Mouse (Mus musculus): ENCODE results near the gene Rcor1.

The Rcor1 gene

DNA sequence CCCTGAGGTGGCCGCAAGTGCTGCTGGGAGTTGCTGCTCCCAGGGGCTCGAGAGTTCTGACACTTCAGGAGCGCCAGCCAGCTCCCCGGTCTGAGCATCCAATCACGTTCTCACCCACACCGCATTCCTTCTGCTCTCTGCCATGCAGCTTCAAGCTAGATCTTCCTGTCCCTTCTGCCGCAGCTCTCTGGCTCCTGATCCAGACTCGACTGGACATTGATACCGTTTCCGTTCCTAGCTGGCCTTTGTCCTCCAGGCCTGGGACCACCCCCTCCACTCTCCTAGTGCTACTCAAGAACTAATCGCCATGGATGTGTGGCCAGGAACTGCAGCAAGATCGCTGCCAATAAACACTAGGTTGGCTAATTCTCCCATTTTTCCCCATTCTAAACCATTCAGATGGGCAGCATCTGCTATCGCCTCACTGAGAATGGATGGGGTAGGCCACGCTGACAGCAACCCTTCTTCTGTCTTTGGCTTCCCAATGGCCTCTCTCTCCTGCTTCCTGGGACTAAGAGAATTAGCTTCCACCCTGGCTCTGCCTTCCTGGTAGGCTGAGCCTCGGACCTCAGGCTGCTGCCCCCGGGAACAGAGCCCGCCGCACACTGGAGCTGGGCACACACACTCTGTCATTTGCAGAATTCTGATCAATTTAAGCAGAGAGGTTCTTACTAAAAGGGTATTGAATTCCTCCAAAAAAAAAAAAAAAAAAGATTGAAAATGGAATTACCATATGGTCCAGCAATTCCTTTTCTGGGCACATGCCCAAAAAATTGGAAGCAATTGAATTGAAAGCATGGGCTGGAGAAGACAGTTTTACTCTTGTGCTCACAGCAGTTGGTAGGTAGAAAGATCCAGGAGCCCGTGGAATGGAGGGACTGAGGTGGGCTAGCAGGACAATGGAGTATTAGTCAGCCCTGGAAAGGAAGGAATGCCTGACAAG lies 95.9 kb downstream of the Rcor1 start:
- no peak for DNase-seq (ENCODE audit: low spot score)

DNA sequence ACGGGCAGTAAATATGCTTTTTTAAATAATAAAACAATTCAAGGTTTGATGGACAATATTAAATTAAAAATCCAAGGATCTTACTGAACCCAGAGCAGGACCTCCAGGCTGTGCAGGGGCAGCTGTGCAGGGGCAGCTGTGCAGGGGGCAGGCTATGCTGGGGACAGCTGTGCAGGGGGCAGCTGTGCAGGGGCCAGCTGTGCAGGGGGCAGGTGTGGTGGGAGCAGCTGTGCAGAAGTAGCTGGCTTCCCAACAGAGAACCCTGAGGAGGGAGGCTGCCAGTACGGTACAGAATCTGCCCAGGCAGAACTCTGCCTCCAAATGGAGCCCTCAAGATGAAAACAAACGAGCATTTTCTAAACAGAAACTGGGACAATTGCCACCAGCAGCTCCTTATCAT lies 96.8 kb downstream of the Rcor1 start:
- no peak for DNase-seq (ENCODE audit: low spot score)

DNA sequence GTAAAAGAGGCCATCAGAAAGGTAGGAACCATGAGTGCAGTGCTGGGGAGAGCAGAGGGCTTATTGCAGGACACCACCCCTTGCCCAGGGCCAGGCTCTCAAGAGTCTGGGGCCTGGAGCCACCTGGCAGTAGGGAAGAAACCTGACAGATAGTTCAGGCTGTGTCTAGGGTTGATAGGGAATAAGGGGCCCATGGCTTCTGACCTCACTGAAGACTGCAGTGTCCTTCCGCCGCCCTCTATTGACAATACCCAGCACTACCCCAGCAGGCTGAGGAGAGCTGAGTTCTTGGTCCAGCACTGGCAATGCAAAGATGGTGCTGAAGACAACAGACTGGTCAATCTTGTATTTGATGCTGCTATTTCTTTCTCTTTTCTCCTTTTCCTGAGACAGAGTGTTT lies 97.9 kb downstream of the Rcor1 start:
- DNase-seq (ENCODE audit: low spot score) = no peak

DNA sequence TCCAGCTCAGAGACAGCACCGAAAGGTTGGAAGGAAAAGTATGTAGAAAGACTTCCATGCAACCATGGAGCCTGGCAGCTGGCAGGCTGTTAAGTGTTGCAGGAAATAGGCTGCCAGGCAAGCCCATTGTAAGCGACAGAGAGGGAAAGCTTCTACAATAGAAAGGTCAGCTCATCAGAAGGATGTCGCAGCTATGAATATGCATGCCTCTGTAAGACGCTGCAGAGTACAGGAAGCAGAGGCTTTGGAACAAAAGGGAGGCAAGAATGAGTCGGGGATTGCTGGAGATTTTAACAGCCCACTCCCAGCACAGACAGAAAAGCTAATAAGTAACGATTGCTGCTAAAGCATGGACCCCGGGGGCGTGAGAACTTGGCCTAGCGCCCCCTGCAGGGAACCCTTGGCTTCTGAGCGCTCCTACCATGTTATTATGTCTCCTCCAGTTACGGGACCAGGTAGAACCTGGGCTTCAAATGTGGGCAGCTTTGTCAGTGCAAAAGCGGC lies 103.9 kb downstream of the Rcor1 start:
- DNase-seq (ENCODE audit: low spot score) = no peak

DNA sequence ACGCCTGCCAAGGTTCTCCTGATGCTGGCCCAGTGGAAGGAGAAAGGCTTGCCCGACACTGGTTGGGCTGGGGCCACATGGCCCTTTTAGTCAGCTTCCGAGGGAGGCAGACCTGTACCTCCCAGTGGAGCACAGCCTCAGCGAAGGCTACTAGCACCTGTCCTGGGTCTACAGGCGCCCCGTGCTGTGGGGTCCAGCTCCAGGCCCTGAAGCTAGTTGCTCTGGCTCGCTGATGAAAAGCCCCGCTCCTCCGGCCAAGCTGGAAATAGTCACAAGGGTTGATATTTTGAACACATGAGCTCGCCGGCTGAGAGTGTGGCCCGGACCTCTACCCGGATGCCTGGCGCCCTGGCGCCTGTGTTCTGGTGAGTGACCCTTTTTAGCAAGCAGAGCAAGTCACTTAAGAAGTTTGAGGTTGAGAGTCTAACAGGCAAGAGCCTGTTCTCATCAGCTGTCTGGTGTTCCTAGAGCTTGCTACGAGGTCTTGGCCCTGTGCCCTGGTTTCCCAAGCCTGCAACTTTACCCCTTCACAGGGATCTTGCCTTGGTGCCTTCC lies 104.4 kb downstream of the Rcor1 start:
- no peak for DNase-seq (ENCODE audit: low spot score)

DNA sequence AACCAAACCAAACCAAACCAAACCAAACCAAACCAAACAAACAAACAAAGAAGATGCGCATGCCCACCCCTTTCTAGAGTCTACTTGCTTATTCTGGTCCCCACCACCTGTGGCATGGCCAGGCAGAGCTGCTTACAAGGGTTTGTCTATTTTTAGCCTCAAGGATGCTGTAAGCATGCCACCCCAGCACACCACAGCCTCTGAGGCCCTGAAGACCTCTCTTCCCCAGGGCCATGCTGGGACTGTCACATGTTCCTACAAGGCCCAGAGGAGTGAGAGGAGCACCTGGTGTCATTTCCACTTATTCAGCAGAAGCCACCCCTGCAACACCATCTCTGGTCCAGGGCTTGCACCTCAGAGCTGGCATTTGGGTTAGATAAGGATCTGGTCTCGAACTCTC lies 105.4 kb downstream of the Rcor1 start:
- no peak for DNase-seq (ENCODE audit: low spot score)

DNA sequence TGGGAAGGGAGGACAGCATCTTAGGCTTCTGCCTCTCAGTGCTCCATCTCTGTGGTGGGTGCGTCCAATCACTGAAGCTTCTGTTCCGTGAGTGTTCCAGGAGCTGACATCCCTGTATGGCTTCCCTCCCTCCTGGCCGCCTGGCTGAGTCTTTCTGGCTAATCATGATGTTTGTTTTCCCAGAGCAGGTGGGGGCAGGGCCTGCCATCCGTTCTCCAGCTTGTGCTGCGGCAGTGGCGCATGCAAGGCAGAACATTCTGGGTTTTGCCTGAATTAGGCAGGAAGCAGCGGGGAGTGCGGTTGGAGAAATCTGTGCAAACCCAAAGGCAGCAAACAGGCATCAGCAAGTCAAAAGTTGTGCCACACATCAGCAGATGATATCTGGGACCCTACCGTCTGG lies 106.1 kb downstream of the Rcor1 start:
- no peak for DNase-seq (ENCODE audit: low spot score)

DNA sequence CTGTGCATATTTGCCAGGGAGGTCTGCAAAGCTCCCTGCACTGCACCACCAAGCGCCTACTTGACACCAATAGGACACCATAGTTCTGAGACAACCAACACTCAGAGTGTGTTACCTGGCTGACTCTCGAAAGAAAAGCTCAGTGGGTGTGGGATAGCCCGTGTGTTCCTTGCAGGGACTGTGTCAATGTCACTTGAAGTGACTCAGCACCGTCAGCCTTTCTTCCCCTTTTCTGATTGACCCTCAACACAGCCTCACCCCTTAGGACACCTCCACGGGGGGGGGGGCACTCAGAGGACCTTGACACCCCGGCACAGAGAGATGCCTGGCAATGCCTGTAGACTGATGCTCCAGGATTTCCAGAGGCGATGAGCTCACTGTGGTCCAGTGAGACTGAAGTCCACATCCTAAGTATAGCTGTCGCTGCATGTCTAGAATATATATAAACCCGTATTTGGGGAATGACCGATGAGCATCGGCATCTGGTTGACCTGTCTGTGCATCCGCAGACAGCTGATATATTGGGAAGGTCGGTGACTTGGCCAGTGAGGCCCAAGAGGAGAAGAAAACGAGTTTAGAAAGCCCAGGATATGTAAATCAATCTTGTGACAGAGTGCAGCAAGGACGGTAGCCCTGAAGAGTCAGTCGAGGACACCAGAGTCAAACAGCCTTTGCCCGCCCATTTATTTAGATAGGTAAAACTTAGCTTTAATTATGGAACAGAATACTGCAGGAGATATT lies 110.5 kb downstream of the Rcor1 start:
- no peak for DNase-seq (ENCODE audit: low spot score)

DNA sequence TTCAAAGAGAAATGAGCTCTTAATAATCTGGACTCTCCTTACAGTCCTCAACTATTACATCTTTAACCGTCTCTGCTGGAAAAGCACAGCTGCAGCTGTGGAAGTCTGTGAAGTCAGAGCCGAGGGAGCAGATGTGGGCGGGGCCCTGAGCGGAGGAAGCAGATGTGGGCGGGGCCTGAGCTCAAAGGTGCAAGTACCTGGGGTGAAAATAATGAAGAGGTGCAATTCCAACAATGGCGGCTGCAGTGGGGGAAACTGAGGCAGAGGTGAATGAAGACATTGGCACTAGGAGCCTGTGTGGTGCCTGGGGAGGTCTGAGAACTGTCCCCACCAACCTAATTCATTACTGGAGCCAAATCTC lies 111.1 kb downstream of the Rcor1 start:
- no peak for DNase-seq (ENCODE audit: low spot score)

DNA sequence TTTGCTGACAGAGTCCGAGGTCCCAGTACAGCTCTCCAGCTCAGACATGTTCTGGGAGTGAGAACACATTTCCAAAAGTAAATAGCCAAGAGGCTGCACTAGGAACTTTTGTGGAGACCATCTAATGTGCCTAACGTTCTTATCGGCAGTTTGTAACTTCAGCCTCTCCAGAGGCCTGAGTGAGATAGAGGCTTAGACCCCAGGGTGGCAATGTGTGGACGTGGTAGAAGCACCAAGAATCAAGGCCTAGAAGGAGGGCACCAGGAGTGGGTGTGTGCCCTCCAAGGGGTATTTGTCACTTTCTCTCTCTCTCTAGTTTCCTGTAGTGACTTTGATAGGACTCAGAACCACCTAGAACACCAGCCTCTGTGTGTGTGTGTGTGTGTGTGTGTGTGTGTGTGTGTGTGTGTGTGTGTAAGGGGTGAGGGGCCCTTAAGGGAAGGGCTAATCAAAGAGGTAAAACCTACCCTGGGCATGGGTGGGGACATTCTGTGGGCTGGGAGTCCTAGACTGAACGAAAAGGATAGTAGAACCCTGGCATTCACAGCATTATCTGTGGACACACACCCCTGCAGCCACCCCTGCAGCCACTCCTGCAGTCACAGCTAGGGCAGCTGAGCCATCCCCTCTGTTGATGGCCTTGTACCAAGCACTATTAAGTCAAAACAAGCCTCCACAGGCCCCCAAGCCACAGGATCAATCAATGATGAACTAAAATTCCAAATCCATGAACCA lies 112.4 kb downstream of the Rcor1 start:
- DNase-seq (ENCODE audit: low spot score) = no peak

DNA sequence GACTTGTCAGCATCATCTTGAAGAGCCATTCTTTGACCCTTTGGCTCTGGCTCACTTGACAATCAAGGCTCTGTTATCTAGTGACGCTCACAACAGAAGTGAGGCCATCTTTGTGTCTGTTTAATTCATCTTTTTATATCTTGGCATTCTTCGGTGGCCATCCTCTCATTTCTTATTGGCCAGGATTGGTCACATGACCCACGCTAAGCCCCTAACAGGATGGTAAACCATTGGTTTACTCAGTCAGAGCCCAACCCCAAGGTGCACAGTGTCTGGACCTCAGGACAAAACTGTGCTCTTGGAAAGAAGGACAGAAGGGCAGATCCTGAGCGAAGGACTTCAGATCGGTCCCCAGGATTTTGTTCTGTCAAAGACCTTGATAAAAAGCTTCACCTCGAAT lies 113.4 kb downstream of the Rcor1 start:
- DNase-seq (ENCODE audit: low spot score) = no peak

DNA sequence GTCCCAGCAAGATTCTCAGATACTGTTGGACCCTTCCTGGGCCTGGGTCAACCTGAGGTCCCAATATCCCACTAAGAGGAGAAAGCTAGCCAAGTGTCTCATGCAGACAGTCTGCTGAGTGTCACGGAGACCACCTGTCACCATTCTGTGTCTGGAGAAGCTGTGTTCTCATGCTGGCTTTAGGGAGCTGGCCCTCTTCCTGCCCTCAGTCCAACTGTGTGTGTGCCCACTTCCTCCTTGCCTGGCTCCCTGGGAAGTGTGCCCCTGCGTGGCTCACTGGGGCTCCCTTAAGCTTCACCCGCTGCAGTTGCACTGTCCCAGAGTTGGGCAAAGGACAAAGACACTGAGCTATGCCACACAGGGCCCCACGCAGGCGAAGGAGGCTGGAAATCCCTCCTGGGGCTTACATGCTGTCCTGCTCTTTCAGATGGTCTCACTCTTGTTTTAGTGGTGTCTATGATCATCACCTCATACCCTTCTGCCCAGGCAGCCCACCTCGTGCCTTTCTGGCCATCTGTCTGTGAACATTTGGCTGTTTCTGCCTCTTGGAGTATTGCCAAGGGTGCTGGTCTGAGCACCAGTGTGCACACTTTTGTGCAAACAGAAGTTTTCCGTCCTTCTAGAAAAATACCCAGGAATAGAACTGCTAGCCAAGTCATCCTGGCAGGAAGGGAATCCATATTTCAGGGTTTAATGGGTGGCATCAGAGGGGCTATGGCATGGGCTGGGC lies 114.0 kb downstream of the Rcor1 start:
- DNase-seq (ENCODE audit: low spot score) = no peak

DNA sequence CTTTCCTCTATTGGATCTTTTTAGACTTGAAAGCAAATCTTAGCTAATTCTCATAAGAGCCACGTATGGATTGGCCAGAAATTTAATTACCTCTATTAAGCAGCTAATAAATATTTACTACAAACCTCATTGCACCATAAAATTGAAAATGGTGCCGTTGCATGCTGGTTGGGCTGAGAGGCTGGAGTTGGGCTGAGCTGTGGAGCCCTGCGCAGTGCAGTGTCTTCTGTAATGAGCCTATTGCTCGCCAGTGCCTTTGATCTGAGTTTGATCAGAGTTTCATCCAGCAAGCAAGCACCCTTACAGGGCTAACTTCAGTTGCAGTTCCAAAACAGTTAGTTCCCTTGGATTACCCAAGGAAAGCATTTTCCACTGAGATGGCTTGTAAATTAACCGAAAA lies 114.8 kb downstream of the Rcor1 start:
- DNase-seq (ENCODE audit: low spot score) = no peak

DNA sequence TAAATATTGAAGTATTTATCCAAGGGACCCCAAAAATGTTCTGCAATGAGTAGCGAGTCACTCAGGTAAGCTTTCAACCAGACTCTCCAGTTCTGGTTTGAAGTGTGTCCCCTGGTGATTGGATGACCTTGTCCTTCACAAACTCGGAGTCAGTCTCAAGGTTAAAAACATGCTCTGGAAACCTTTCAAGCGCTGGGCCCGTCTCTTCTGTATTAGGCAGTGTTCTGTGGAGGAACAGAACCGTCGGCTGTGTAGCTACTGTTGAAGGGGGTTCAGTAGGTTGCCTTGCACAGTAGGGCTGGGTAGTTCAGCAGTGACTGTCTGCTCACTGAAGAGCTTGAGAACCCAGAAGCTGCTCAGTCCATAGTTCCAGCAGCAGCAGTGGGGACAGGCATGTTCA lies 115.5 kb downstream of the Rcor1 start:
- DNase-seq (ENCODE audit: low spot score) = no peak

DNA sequence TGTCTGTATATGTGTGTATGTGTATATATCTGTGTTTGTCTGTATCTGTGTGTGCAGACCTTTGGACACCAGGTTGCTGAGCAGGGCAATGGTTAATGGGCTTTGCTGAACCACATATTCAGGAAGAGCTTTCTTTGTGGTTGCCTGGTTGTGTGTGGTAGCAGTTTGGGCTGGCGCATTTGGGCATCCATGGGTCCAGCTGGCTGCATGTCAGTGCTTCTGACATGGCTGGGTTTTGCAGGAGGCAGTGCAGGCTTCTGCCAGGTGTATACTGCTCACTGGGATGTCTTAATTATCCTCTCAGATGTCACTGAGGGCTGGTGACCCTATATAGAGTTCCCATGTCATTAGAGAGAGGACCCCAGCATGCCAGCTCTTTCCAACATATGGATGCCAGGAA lies 116.6 kb downstream of the Rcor1 start:
- no peak for DNase-seq (ENCODE audit: low spot score)

DNA sequence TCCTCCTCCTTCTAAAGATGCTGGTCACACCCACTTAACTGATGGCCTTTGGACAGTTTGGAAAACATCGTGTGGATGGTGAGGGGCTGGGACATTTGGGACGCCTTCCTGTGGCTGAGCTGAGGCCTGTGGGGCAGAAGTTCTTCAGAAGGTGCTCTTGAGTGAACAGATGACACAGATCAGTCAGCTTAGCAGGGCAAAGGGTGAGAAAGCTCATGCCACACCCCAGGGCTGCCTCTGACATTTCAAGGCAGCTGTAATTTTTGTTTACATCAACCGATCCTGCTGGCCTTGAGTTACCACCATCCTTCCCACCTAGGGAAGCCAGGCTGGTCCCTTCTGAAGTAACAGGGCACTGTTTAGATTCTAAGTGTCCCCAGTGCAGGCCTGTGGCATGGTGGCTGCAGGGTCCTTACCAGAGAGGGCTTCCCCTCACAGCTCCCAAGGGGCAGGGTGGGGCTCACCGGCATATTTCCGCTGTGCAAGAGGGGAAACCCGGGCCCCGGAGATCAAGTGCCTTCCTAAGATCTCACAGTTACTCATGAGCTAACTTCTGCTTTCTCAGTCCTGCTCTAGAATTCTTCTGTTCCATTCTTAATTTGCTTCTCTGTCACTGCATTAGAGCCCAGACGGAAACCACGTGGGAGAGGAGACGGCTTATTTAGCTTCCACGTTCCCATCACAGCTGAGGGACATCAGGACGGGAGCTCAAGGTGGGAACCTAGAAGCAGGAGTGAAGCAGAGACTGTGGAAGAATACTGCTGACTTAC lies 120.7 kb downstream of the Rcor1 start:
- no peak for DNase-seq (ENCODE audit: low spot score)

DNA sequence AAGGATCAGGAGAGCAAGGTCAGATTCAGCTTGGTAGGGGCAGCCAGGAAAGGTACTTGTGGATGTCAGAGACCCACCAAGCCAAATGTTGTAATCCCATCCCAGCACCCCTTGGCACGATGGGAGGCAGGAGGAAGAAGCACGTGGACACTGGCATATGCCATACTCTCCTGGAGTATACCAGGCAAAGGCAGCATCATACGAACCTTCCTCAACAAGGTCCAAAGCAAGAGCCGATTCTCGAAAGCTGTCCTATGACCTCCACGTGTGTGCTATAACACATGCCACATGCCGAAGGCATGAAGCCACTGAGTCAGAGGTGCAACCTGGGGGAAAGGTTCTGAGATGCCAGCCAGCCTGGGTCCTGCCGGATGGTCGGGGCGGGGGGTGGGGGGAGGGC lies 121.7 kb downstream of the Rcor1 start:
- no peak for DNase-seq (ENCODE audit: low spot score)

DNA sequence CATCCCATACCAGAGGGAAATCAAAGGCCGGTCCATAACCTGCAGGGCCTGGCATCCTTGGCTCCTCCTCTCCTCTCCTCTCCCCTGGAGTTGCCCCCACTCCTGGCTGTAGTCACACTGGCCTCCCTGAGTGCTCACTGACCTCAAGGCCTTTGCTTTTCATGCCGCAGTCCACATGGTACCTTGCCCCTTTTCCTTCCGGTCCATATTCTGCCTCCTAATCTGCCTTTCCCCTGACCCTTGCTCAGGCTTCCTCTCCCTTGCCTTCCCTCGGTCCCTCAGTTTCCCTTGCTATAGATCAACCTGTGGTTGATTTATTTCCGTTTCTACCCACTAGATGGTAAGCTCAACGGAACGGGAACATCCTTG lies 122.8 kb downstream of the Rcor1 start:
- DNase-seq (ENCODE audit: low spot score) = no peak

DNA sequence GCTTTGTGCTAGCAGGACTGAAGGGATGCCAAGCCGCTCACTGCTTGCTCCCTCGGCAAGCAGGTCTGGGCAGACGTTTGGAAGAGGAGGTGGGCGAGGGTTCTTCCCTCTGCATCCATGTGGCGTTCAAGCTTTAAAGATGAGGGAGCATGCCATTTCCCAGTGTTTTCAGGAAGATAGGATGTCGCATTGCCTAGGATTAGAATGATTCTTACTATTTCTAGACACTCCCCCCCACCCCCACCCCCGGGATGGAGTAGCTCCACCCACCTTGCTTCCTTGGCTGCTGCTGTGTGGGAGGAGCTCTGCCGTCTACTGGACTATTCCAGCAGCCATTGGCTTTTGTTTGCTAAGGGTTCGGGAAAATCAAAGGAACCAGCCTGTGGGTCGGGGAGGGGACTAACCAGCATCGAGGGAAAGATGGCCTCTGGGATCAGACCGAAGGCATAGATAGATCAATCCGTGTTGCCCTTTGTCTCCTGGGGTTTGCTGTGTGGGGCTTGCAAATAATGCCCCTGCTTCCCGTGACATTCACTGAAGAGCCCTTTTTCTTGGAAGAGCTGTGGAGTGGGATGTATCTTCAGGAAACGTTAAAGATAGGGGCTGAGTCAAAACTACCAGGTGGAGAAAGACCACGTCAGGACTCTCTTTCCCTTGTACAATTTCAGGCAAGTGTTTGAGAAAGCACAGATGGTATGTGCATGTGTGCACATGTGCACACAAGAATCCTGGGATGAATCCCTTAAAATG lies 123.3 kb downstream of the Rcor1 start:
- DNase-seq (ENCODE audit: low spot score) = peak; percentile 13

DNA sequence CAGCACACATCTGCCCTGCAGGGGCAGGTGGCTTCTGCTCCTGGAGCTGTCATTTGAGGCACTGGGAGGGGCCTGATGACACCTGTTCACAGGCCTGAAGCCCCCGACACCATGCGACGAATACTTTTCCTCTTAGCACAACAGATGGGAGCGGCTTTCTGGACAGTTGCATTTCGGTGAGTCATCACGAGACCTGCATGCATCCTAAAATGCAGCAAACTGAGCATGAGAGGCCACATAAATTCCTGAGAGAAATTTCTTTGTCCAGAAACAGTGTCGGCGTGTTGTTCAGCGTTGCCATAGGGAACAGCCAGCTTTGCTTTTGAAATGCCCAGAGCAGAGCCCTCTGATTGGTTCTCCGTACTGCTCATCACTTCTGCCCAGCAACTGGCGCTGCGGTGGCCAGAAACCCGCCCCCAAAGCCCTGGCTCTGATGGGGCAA lies 125.2 kb downstream of the Rcor1 start:
- DNase-seq (ENCODE audit: low spot score) = peak; percentile 61

Measured in ovary, postnatal 10 days (tissue).